Mouse (Mus musculus) heart, adult 18-20 months (tissue): Measurements from ENCODE around the gene Minar1. TPM values are rescaled to one million over a fixed set of nuclear protein-coding genes. Genes with fewer than 3 reads are reported as not detected.

ENCODE experiments used
- total RNA-seq, 2 experiments: library from RNA; stranded (reverse); gene quantifications; 2 replicates each; pipeline ENCODE4 v1.2.3; 2021

Gene Minar1
- total RNA-seq, 2 experiments from 2014 or later, result not detected

Other genes with a start within 250 kb of the Minar1 start
- gene Tmed3, start 81.9 kb upstream of the Minar1 start, total RNA-seq, result 10 to 100 TPM; 24.2 to 27.5 TPM
- not detected for gene Ankrd34c, start 115.3 kb upstream of the Minar1 start, total RNA-seq